Mouse (Mus musculus): ENCODE results near the gene March2. TPM values are rescaled to one million over a fixed set of nuclear protein-coding genes. Genes with fewer than 3 reads are reported as not detected.

The March2 gene
- polyA plus RNA-seq, 1 experiment from 2014 or later, result 63.9 TPM

- Histone ChIP-seq H3K4me3 (ENCODE audit: low read depth, low read length) (no peak within 1 kb of the TSS), H3K9ac (ENCODE audit: low read depth, low read length) (no peak within 1 kb of the TSS), H3K36me3 (ENCODE audit: control insufficient read depth, insufficient read depth, low read length) (peaks cover 6% of the 10 kb centered on the region), H3K4me1 (ENCODE audit: control insufficient read depth, insufficient read depth, low read length) (no peaks in the 10 kb centered on the region), H3K9me3 (ENCODE audit: control insufficient read depth, low read length) (no peaks in the 10 kb centered on the region), H3K4me2 (ENCODE audit: low read depth, low read length) (no peak within 1 kb of the TSS), H3K27me3 (replicated peaks; ENCODE audit: control insufficient read depth, insufficient read depth, low read length) (no peaks in the 10 kb centered on the region), H3K27ac (replicated peaks; ENCODE audit: low read depth, low read length) (no peak within 1 kb of the TSS)
- 91% methylated on average over 3 of the region's 4 CpGs for WGBS
- ATAC-seq (ENCODE audit: low read depth), result no peak
- DNase-seq (ENCODE audit: low spot score), result no peak
These were observed 80.8 kb downstream of the March2 start, which contains the start of gene Pram1 for GRCm38 (mm10) chr17:33637516-33638276. Gene Pram1 (plus strand): TSS chr17:33638056.

- DNase-seq (ENCODE audit: low spot score), result peak; percentile 39
- no peak for ATAC-seq (ENCODE audit: low read depth)
- peaks cover 7% of the 10 kb centered on the region for H3K36me3 ChIP-seq (ENCODE audit: control insufficient read depth, insufficient read depth, low read length)
- no peak overlapping the region for H3K27ac ChIP-seq (replicated peaks; ENCODE audit: low read depth, low read length)
- H3K9me3 ChIP-seq (ENCODE audit: control insufficient read depth, low read length), result no peaks in the 10 kb centered on the region
- no peak overlapping the region for H3K9ac ChIP-seq (ENCODE audit: low read depth, low read length)
- no peak overlapping the region for H3K4me2 ChIP-seq (ENCODE audit: low read depth, low read length)
- H3K4me1 ChIP-seq (ENCODE audit: control insufficient read depth, insufficient read depth, low read length), result no peaks in the 10 kb centered on the region
- no peaks in the 10 kb centered on the region for H3K27me3 ChIP-seq (replicated peaks; ENCODE audit: control insufficient read depth, insufficient read depth, low read length)
- WGBS, result 75% methylated on average over 2 of the region's 2 CpGs
- H3K4me3 ChIP-seq (ENCODE audit: low read depth, low read length), result no peak overlapping the region
These were observed 81.4 kb downstream of the March2 start for GRCm38 (mm10) chr17:33637038-33637437.

Other genes starting within 250 kb of the March2 start
- gene Adamts10, start 194.5 kb downstream of the March2 start, polyA plus RNA-seq (2014; fragmentation: Nextera tagmentation; extraction: Ambion mirVana), result 64.3 and 77.0 TPM in 2 replicates
- 4.1 and 5.8 TPM in 2 replicates for gene Myo1f, start 163.0 kb downstream of the March2 start, polyA plus RNA-seq (2014; fragmentation: Nextera tagmentation; extraction: Ambion mirVana)
- 51.9 and 66.6 TPM in 2 replicates for gene Zfp414, start 89.6 kb downstream of the March2 start, polyA plus RNA-seq (2014; fragmentation: Nextera tagmentation; extraction: Ambion mirVana)
- 1.1 TPM in 2 replicates for gene Pram1, start 80.6 kb downstream of the March2 start, polyA plus RNA-seq (2014; fragmentation: Nextera tagmentation; extraction: Ambion mirVana)
- gene Hnrnpm, start 31.8 kb downstream of the March2 start, polyA plus RNA-seq (2014; fragmentation: Nextera tagmentation; extraction: Ambion mirVana), result 266 and 275 TPM in 2 replicates
- 156 and 181 TPM in 2 replicates for gene Rab11b, start 41.9 kb upstream of the March2 start, polyA plus RNA-seq (2014; fragmentation: Nextera tagmentation; extraction: Ambion mirVana)
- 35.7 and 52.1 TPM in 2 replicates for gene Angptl4, start 63.2 kb upstream of the March2 start, polyA plus RNA-seq (2014; fragmentation: Nextera tagmentation; extraction: Ambion mirVana)
- 38.7 and 39.4 TPM in 2 replicates for gene Kank3, start 91.8 kb upstream of the March2 start, polyA plus RNA-seq (2014; fragmentation: Nextera tagmentation; extraction: Ambion mirVana)
- gene Rps28, start 105.9 kb upstream of the March2 start, polyA plus RNA-seq (2014; fragmentation: Nextera tagmentation; extraction: Ambion mirVana), result 1,198 and 1,307 TPM in 2 replicates
- gene Ndufa7, start 105.9 kb upstream of the March2 start, polyA plus RNA-seq (2014; fragmentation: Nextera tagmentation; extraction: Ambion mirVana), result 479 and 488 TPM in 2 replicates
- 60.5 and 62.3 TPM in 2 replicates for gene Cd320, start 124.4 kb upstream of the March2 start, polyA plus RNA-seq (2014; fragmentation: Nextera tagmentation; extraction: Ambion mirVana)
- gene Gm7029, start 155.2 kb upstream of the March2 start, polyA plus RNA-seq (2014; fragmentation: Nextera tagmentation; extraction: Ambion mirVana), result not detected in 2 replicates
- 5.9 and 7.0 TPM in 2 replicates for gene Kifc1, start 172.0 kb upstream of the March2 start, polyA plus RNA-seq (2014; fragmentation: Nextera tagmentation; extraction: Ambion mirVana)
- not detected in 2 replicates for gene Platr17, start 186.5 kb upstream of the March2 start, polyA plus RNA-seq (2014; fragmentation: Nextera tagmentation; extraction: Ambion mirVana)
- 34.8 and 38.2 TPM in 2 replicates for gene Daxx, start 190.7 kb upstream of the March2 start, polyA plus RNA-seq (2014; fragmentation: Nextera tagmentation; extraction: Ambion mirVana)
- 31.9 and 32.0 TPM in 2 replicates for gene Tapbp, start 197.2 kb upstream of the March2 start, polyA plus RNA-seq (2014; fragmentation: Nextera tagmentation; extraction: Ambion mirVana)
- 8.9 and 11.6 TPM in 2 replicates for gene Zbtb22, start 197.2 kb upstream of the March2 start, polyA plus RNA-seq (2014; fragmentation: Nextera tagmentation; extraction: Ambion mirVana)
- gene Rgl2, start 210.9 kb upstream of the March2 start, polyA plus RNA-seq (2014; fragmentation: Nextera tagmentation; extraction: Ambion mirVana), result 34.5 and 43.4 TPM in 2 replicates
- gene Pfdn6, start 221.7 kb upstream of the March2 start, polyA plus RNA-seq (2014; fragmentation: Nextera tagmentation; extraction: Ambion mirVana), result 122 and 124 TPM in 2 replicates
- 15.4 and 20.2 TPM in 2 replicates for gene Wdr46, start 222.0 kb upstream of the March2 start, polyA plus RNA-seq (2014; fragmentation: Nextera tagmentation; extraction: Ambion mirVana)
- gene B3galt4, start 232.8 kb upstream of the March2 start, polyA plus RNA-seq (2014; fragmentation: Nextera tagmentation; extraction: Ambion mirVana), result 4.4 and 5.7 TPM in 2 replicates
- gene Vps52, start 237.1 kb upstream of the March2 start, polyA plus RNA-seq (2014; fragmentation: Nextera tagmentation; extraction: Ambion mirVana), result 38.6 and 41.6 TPM in 2 replicates
- gene Rps18, start 237.3 kb upstream of the March2 start, polyA plus RNA-seq (2014; fragmentation: Nextera tagmentation; extraction: Ambion mirVana), result 2,078 and 2,095 TPM in 2 replicates